Mouse (Mus musculus): ENCODE data around the gene Skor1. TPM values are rescaled to one million over a fixed set of nuclear protein-coding genes. Genes with fewer than 3 reads are reported as not detected.
A peak's percentile ranks its signal among the peaks of the same experiment; 100 is the strongest.

Gene Skor1
- polyA plus RNA-seq (2014; fragmentation: Nextera tagmentation; extraction: Ambion mirVana), result not detected in 2 replicates

- H3K36me3 ChIP-seq (ENCODE audit: insufficient read depth), result no peaks in the 10 kb centered on the region
- H3K4me2 ChIP-seq, result peak within 1 kb of the TSS; percentile 75
- TF ChIP-seq CTCF (IDR thresholded peaks at IDR 0.05; ENCODE audit: low read depth), result no peak
- peaks cover 100% of the 10 kb centered on the region for H3K27me3 ChIP-seq (ENCODE audit: insufficient read depth, low read length)
- no peak within 1 kb of the TSS for H3K9ac ChIP-seq
- no peak for ATAC-seq (ENCODE audit: insufficient read depth)
- H3K27ac ChIP-seq (ENCODE audit: low read depth), result no peak within 1 kb of the TSS
- no peak for DNase-seq
- peak within 1 kb of the TSS; percentile 45 for H3K4me3 ChIP-seq (ENCODE audit: low read depth, low read length)
- H3K9me3 ChIP-seq (ENCODE audit: low read depth, low read length), result peaks cover 3% of the 10 kb centered on the region; the same call in 1 of the 2 replicates
- no peaks in the 10 kb centered on the region for H3K4me1 ChIP-seq (ENCODE audit: insufficient read depth)
- under 1% methylated on average over 91 of the region's 108 CpGs for WGBS
Observed at GRCm38 (mm10) chr9:63148410-63149371, at the start of gene Skor1. Skor1 (minus strand) TSS chr9:63148961.

DNA sequence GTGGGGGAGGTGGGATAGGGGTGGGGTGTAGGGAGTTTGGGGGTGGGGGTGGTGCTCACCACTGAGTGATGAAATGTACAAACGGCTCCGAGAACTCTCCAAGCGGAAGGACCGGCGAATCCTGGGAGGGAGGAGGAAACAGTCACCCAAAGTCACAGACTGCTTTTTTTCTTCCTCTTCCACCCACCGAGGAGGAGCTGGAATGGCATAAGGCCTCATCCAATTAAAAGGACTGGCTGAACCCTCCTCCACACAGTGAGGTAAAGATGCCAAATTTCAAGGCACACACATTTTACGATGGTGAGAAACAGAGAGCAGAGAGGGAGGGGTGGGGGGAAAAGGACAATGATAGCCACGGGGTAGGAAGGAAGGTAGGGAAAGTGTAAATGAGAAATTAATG, 48.5 kb upstream of the Skor1 start:
- Histone ChIP-seq H3K27me3 (ENCODE audit: insufficient read depth, low read length) (no peaks in the 10 kb centered on the region), H3K36me3 (ENCODE audit: insufficient read depth) (peaks cover 6% of the 10 kb centered on the region; the same call in 1 of the 2 replicates), H3K9me3 (ENCODE audit: low read depth, low read length) (no peaks in the 10 kb centered on the region), H3K4me3 (ENCODE audit: low read depth, low read length) (no peak overlapping the region), H3K4me1 (ENCODE audit: insufficient read depth) (no peaks in the 10 kb centered on the region; the same call in 1 of the 2 replicates), H3K4me2 (peak overlapping the region; percentile 40; the same call in 1 of the 2 replicates), H3K27ac (ENCODE audit: low read depth) (no peak overlapping the region), H3K9ac (no peak overlapping the region)
- ATAC-seq (ENCODE audit: insufficient read depth), result no peak
- DNase-seq, result peak; percentile 50
- no peak for TF ChIP-seq CTCF (IDR thresholded peaks at IDR 0.05; ENCODE audit: low read depth)
- WGBS, result 7% methylated on average over 8 of the region's 8 CpGs

DNA sequence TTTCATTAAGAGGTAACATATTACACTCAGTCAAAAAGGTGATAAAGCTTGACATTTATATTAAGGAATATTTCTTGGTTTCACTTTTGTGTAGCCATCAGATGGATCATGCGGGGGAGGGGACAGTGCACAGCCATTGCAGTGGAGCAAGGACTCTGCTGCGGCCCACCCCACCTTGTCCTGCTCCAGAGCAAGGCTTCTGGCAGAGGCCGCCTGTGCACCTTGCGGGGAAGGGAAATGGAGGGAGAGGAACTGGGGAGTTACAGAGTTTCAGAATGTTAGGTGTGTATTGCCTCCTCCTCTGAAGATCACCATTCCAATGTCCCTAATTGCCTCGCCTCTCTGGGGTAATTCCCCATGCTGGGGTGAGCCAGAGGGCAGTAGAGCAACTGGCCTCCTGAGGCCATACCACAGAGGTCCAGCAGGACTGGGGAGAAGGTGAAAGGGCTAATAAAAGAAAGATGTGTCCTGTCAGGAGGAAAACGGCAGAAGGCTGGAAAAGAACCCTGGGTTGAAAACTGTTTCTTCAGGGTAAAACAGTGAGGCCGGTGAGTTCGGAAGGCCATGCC, 47.4 kb upstream of the Skor1 start:
- Histone ChIP-seq H3K4me3 (ENCODE audit: low read depth, low read length) (no peak overlapping the region), H3K27ac (ENCODE audit: low read depth) (no peak overlapping the region), H3K9ac (no peak overlapping the region), H3K27me3 (ENCODE audit: insufficient read depth, low read length) (no peaks in the 10 kb centered on the region), H3K4me2 (no peak overlapping the region), H3K4me1 (ENCODE audit: insufficient read depth) (no peaks in the 10 kb centered on the region; the same call in 1 of the 2 replicates), H3K9me3 (ENCODE audit: low read depth, low read length) (no peaks in the 10 kb centered on the region), H3K36me3 (ENCODE audit: insufficient read depth) (peaks cover 6% of the 10 kb centered on the region; the same call in 1 of the 2 replicates)
- ATAC-seq (ENCODE audit: insufficient read depth) (no peak), DNase-seq (no peak)
- no peak for TF ChIP-seq CTCF (IDR thresholded peaks at IDR 0.05; ENCODE audit: low read depth)
- 59% methylated on average over 8 of the region's 8 CpGs for WGBS

- no peak overlapping the region for H3K27ac ChIP-seq (ENCODE audit: low read depth)
- no peak for DNase-seq
- WGBS, result 39% methylated on average over 4 of the region's 4 CpGs
- no peaks in the 10 kb centered on the region for H3K9me3 ChIP-seq (ENCODE audit: low read depth, low read length)
- no peak overlapping the region for H3K4me3 ChIP-seq (ENCODE audit: low read depth, low read length)
- no peaks in the 10 kb centered on the region for H3K27me3 ChIP-seq (ENCODE audit: insufficient read depth, low read length)
- no peaks in the 10 kb centered on the region; the same call in 1 of the 2 replicates for H3K4me1 ChIP-seq (ENCODE audit: insufficient read depth)
- no peak overlapping the region for H3K4me2 ChIP-seq
- no peak for TF ChIP-seq CTCF (IDR thresholded peaks at IDR 0.05; ENCODE audit: low read depth)
- peaks cover 6% of the 10 kb centered on the region; the same call in 1 of the 2 replicates for H3K36me3 ChIP-seq (ENCODE audit: insufficient read depth)
- H3K9ac ChIP-seq, result no peak overlapping the region
- ATAC-seq (ENCODE audit: insufficient read depth), result no peak
Observed at GRCm38 (mm10) chr9:63195523-63195922, 46.8 kb upstream of the Skor1 start.

DNA sequence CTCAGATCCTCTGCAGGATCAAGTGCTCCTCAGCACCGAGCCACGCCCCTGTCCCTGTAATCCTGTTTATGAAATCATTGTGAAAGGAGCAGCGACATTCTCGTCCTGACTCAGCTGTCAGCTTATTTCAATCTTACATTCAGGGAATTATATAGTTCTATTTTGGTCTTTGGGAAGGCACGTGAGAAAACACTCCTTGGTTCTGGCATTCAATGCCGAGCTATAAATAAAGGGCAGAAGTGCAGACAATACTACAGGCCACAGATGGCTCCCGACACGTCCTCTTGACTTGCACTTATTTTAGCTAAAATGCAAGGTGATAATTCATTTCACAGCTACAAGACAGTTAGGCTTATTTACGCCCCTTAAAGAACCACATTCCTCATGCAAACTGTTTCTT, 46.0 kb upstream of the Skor1 start:
- 66% methylated on average over 9 of the region's 9 CpGs for WGBS
- no peak overlapping the region for H3K4me2 ChIP-seq
- TF ChIP-seq CTCF (IDR thresholded peaks at IDR 0.05; ENCODE audit: low read depth), result no peak
- peaks cover 6% of the 10 kb centered on the region; the same call in 1 of the 2 replicates for H3K36me3 ChIP-seq (ENCODE audit: insufficient read depth)
- no peak overlapping the region for H3K9ac ChIP-seq
- no peaks in the 10 kb centered on the region; the same call in 1 of the 2 replicates for H3K4me1 ChIP-seq (ENCODE audit: insufficient read depth)
- no peak overlapping the region for H3K27ac ChIP-seq (ENCODE audit: low read depth)
- no peak overlapping the region for H3K4me3 ChIP-seq (ENCODE audit: low read depth, low read length)
- H3K27me3 ChIP-seq (ENCODE audit: insufficient read depth, low read length), result no peaks in the 10 kb centered on the region
- no peaks in the 10 kb centered on the region for H3K9me3 ChIP-seq (ENCODE audit: low read depth, low read length)
- no peak for ATAC-seq (ENCODE audit: insufficient read depth)
- no peak for DNase-seq

DNA sequence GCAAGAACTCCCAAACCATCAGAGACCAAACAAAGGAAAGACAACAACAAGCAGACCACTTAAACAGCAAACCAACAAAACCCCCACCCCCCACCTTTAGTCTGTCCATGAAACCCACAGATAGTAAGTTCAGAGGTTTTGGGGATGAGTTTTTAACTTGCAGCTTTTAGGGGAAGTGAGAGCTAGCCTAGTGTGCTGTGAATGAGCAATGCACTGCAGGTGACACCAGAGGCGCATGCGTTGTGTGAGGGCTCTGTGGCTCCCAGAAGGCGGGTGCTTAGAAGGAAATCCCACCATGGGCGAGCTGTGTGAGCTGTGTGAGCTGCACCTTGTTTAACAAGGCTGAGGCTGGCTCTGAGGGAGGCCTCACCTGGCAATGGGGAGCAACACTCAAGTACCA, 44.0 kb upstream of the Skor1 start:
- Histone ChIP-seq H3K4me3 (ENCODE audit: low read depth, low read length) (no peak overlapping the region), H3K27ac (ENCODE audit: low read depth) (no peak overlapping the region), H3K36me3 (ENCODE audit: insufficient read depth) (peaks cover 9% of the 10 kb centered on the region; the same call in 1 of the 2 replicates), H3K4me1 (ENCODE audit: insufficient read depth) (no peaks in the 10 kb centered on the region; the same call in 1 of the 2 replicates), H3K4me2 (no peak overlapping the region), H3K27me3 (ENCODE audit: insufficient read depth, low read length) (no peaks in the 10 kb centered on the region), H3K9me3 (ENCODE audit: low read depth, low read length) (no peaks in the 10 kb centered on the region), H3K9ac (no peak overlapping the region)
- DNase-seq (no peak), ATAC-seq (ENCODE audit: insufficient read depth) (no peak)
- TF ChIP-seq CTCF (IDR thresholded peaks at IDR 0.05; ENCODE audit: low read depth), result no peak
- WGBS, result 62% methylated on average over 4 of the region's 4 CpGs

DNA sequence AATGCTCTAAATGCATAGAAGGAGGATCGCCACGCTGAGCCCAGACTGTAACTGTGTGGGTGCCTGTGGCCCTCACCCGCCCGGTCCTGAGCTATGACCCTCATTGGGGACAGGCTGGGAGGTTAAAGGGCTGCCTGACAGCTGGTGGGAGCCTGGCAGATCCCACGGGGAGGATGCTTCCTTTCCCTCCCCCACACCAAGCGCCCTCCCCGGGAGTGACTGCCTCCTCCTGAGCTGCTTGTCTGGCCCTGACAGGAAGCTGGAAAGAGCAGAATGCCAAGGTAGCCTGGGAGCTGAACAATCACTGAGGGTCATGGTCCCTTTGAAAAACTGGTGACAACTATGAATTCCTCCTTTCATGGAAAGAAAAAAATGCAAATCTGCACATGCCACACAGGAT, 38.5 kb upstream of the Skor1 start:
- WGBS, result 29% methylated on average over 7 of the region's 7 CpGs
- H3K27me3 ChIP-seq (ENCODE audit: insufficient read depth, low read length), result no peaks in the 10 kb centered on the region

More for the DNA sequence above, 38.5 kb upstream of the Skor1 start:
- Histone ChIP-seq H3K9me3 (ENCODE audit: low read depth, low read length) (no peaks in the 10 kb centered on the region), H3K27ac (ENCODE audit: low read depth) (no peak overlapping the region), H3K9ac (no peak overlapping the region), H3K4me1 (ENCODE audit: insufficient read depth) (no peaks in the 10 kb centered on the region), H3K36me3 (ENCODE audit: insufficient read depth) (peaks cover 3% of the 10 kb centered on the region; the same call in 1 of the 2 replicates), H3K4me3 (ENCODE audit: low read depth, low read length) (no peak overlapping the region), H3K4me2 (no peak overlapping the region)
- ATAC-seq (ENCODE audit: insufficient read depth) (no peak), DNase-seq (peak; percentile 22)
- TF ChIP-seq CTCF (IDR thresholded peaks at IDR 0.05; ENCODE audit: low read depth), result no peak
